8 mouse cellular contexts compared by ENCODE assay signal in the genomic region with DNA sequence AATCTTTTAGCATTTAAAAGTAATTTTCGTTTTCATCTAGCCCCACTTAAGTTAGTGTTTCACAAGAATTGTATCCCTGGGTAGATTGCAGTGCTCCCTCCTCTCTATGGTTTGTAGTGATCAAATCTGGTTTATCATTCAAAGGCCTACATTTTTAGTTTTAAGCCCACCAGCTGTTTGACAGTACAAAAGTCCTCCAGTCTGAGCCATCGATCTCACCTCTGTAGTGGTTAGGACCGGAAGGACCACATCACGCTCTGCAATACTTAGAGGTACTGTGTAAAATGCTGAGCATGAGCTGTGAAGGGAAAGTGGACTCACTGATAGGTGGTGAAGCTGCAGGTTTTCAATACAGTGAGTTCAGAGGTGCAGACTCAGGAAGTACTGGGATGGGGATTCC. TPM values are rescaled to one million over a fixed set of nuclear protein-coding genes. Genes with fewer than 3 reads are reported as not detected.
A peak's percentile ranks its signal among the peaks of the same experiment; 100 is the strongest.
DNase-seq lines count a peak whose midpoint lies in the region; ATAC-seq and TF ChIP-seq lines count a peak whose summit lies in the region.

No protein-coding gene starts in this region.

- peak overlapping the region; percentile 77 for H3K4me3 ChIP-seq in left cerebral cortex, adult 2 months
- peak overlapping the region; percentile 87 for H3K4me3 ChIP-seq in hindbrain, embryonic 14.5 days (replicated peaks; ENCODE audit: low read length)
- peak overlapping the region; percentile 79 for H3K4me3 ChIP-seq in midbrain, embryonic 16.5 days (ENCODE audit: low read depth, low read length)

- peak overlapping the region; percentile 92; the same call in 1 of the 2 replicates for H3K27ac ChIP-seq in left cerebral cortex, adult 2 months
- peak overlapping the region; percentile 98 for H3K27ac ChIP-seq in hindbrain, embryonic 14.5 days
- peak overlapping the region; percentile 94 for H3K27ac ChIP-seq in midbrain, embryonic 16.5 days (ENCODE audit: low read length)

- no peaks in the 10 kb centered on the region for H3K9me3 ChIP-seq in hindbrain, embryonic 14.5 days (ENCODE audit: control insufficient read depth, low read length)
- H3K9me3 ChIP-seq in midbrain, embryonic 16.5 days (replicated peaks; ENCODE audit: control insufficient read depth, low read length, poor library complexity, severe bottlenecking): no peaks in the 10 kb centered on the region

- DNase-seq in left cerebral cortex, adult 2 months (ENCODE audit: extremely low spot score in 1 of 2, low spot score in 2 of 2): no peak
- no peak for DNase-seq in left cerebral cortex, adult 11 months (ENCODE audit: low spot score)
- DNase-seq in T-cell, adult 2 months (ENCODE audit: low spot score): peak; percentile 36
- no peak for DNase-seq in hindbrain, embryonic 14.5 days (ENCODE audit: low spot score)
- no peak for DNase-seq in urinary bladder, postnatal 14 days (ENCODE audit: low spot score)
- DNase-seq in layer of hippocampus, adult 9-10 months (ENCODE audit: low spot score): no peak

- intact Hi-C loops in left cerebral cortex, adult 2 months (cut with DNase I): loop anchor here (10.0 kb wide), 2 partner anchors 540 to 780 kb away; a partner anchor contains a TSS

- no peak for TF ChIP-seq CTCF in left cerebral cortex, adult 2 months (IDR thresholded peaks at IDR 0.05)

- peaks cover 29% of the 10 kb centered on the region for H3K4me1 ChIP-seq in hindbrain, embryonic 14.5 days (replicated peaks; ENCODE audit: control insufficient read depth, insufficient read depth, low read length)
- H3K4me1 ChIP-seq in midbrain, embryonic 16.5 days (ENCODE audit: control insufficient read depth, insufficient read depth, low read length): peaks cover 31% of the 10 kb centered on the region

- H3K4me2 ChIP-seq in hindbrain, embryonic 14.5 days (replicated peaks): peak overlapping the region; percentile 83
- peak overlapping the region; percentile 75 for H3K4me2 ChIP-seq in midbrain, embryonic 16.5 days (ENCODE audit: low read length)

- 35% methylated on average over 4 of the region's 4 CpGs for WGBS in hindbrain, embryonic 14.5 days
- WGBS in midbrain, embryonic 16.5 days: 26% methylated on average over 4 of the region's 4 CpGs

- H3K9ac ChIP-seq in hindbrain, embryonic 14.5 days: peak overlapping the region; percentile 95
- H3K9ac ChIP-seq in midbrain, embryonic 16.5 days (ENCODE audit: low read depth, low read length): peak overlapping the region; percentile 90

- ATAC-seq in hindbrain, embryonic 14.5 days (ENCODE audit: low FRiP score): no peak
- ATAC-seq in midbrain, embryonic 16.5 days: no peak
- ATAC-seq in cerebellum, adult (ENCODE audit: insufficient number of reproducible peaks, low FRiP score, low TSS enrichment): no peak

- no peaks in the 10 kb centered on the region for H3K27me3 ChIP-seq in hindbrain, embryonic 14.5 days (ENCODE audit: control insufficient read depth, insufficient read depth, low read length)
- H3K27me3 ChIP-seq in midbrain, embryonic 16.5 days (ENCODE audit: control insufficient read depth, insufficient read depth, low read depth, low read length): no peaks in the 10 kb centered on the region

- H3K36me3 ChIP-seq in hindbrain, embryonic 14.5 days (replicated peaks; ENCODE audit: control insufficient read depth, insufficient read depth): peaks cover 6% of the 10 kb centered on the region
- peaks cover 2% of the 10 kb centered on the region; the same call in 1 of the 2 replicates for H3K36me3 ChIP-seq in midbrain, embryonic 16.5 days (ENCODE audit: control insufficient read depth, insufficient read depth, low read length)

RNA-seq across cellular contexts. Expression of a gene that starts 1.0 kb away (rescaled TPM):
- 10 to 100 TPM; 59.8 to 60.1 TPM for total RNA-seq in left cerebral cortex, adult 2 months (2021)
- 66.8 and 74.7 TPM in 2 replicates for polyA plus RNA-seq in hindbrain, embryonic 14.5 days (2014; fragmentation: Nextera tagmentation; extraction: Ambion mirVana)
- polyA plus RNA-seq in midbrain, embryonic 16.5 days (2015; fragmentation: Nextera tagmentation; extraction: Ambion mirVana): 86.6 and 92.5 TPM in 2 replicates

RNA-seq across cellular contexts. Expression of a gene that starts 10.3 kb away (rescaled TPM):
- not detected for total RNA-seq in left cerebral cortex, adult 2 months (2021)
- not detected in 2 replicates for polyA plus RNA-seq in hindbrain, embryonic 14.5 days (2014; fragmentation: Nextera tagmentation; extraction: Ambion mirVana)
- polyA plus RNA-seq in midbrain, embryonic 16.5 days (2015; fragmentation: Nextera tagmentation; extraction: Ambion mirVana): not detected in 2 replicates

RNA-seq across cellular contexts. Expression of a gene that starts 24.3 kb away (rescaled TPM):
- not detected for total RNA-seq in left cerebral cortex, adult 2 months (2021)
- not detected in 2 replicates for polyA plus RNA-seq in hindbrain, embryonic 14.5 days (2014; fragmentation: Nextera tagmentation; extraction: Ambion mirVana)
- polyA plus RNA-seq in midbrain, embryonic 16.5 days (2015; fragmentation: Nextera tagmentation; extraction: Ambion mirVana): not detected in 2 replicates

RNA-seq across cellular contexts. Expression of a gene that starts 31.6 kb away (rescaled TPM):
- total RNA-seq in left cerebral cortex, adult 2 months (2021): under 1 TPM; 0.47 to 0.57 TPM
- polyA plus RNA-seq in hindbrain, embryonic 14.5 days (2014; fragmentation: Nextera tagmentation; extraction: Ambion mirVana): 4.0 and 5.1 TPM in 2 replicates
- 0.34 TPM in 1 of 2 replicates, not detected in the other for polyA plus RNA-seq in midbrain, embryonic 16.5 days (2015; fragmentation: Nextera tagmentation; extraction: Ambion mirVana)

RNA-seq across cellular contexts. Expression of a gene that starts 49.4 kb away (rescaled TPM):
- total RNA-seq in left cerebral cortex, adult 2 months (2021): 10 to 100 TPM in 1 of 2 experiments, 1 to 10 TPM in 1; 10.0 to 11.0 TPM
- polyA plus RNA-seq in hindbrain, embryonic 14.5 days (2014; fragmentation: Nextera tagmentation; extraction: Ambion mirVana): 1.6 and 1.7 TPM in 2 replicates
- 0.36 and 1.4 TPM in 2 replicates for polyA plus RNA-seq in midbrain, embryonic 16.5 days (2015; fragmentation: Nextera tagmentation; extraction: Ambion mirVana)
